Comparison of ENCODE assay signal across 25 mouse cellular contexts in genomic region chr9:102979011-102979700, GRCm38 (mm10). TPM values are rescaled to one million over a fixed set of nuclear protein-coding genes. Genes with fewer than 3 reads are reported as not detected.
A peak's percentile ranks its signal among the peaks of the same experiment; 100 is the strongest.
DNase-seq lines count a peak whose midpoint lies in the region; ATAC-seq lines count a peak whose summit lies in the region.
"Had no signal": no experiment of that assay in that cellular context is flagged by ENCODE, and none has a peak within 500 bp of the region (broad histone marks: within the 10 kb centered on the region; RNA-seq: fewer than 3 reads in every experiment).

No protein-coding gene starts in this region.

- peak; percentile 4 to 9 for DNase-seq in cerebellum, adult 18-20 months
- no peak for DNase-seq in cerebellum, adult 11 months
- peak; percentile 95 for DNase-seq in heart, adult 11 months
- DNase-seq in heart, postnatal 4 days, result no peak
- peak; percentile 26 for DNase-seq in embryonic facial prominence, embryonic 14.5 days (ENCODE audit: low spot score)
- no peak for DNase-seq in thymus, adult 18-20 months
- no peak for DNase-seq in Muller cell, postnatal 12 days (ENCODE audit: inconsistent ontology term)
- DNase-seq: adrenal gland, postnatal 25 days; embryo, embryonic 11 days; forebrain, postnatal 0 days; kidney, postnatal 10 days; left cerebral cortex, postnatal 4 days; right cerebral cortex, adult 18-20 months; right cerebral cortex, postnatal 4 days; thymus, postnatal 36 days had no signal

- no peak overlapping the region for H3K4me3 ChIP-seq in embryonic facial prominence, embryonic 14.5 days (ENCODE audit: low read depth, low read length)
- H3K4me3 ChIP-seq: heart, embryonic 15.5 days; midbrain, embryonic 12.5 days; neural tube, embryonic 15.5 days; stomach, embryonic 15.5 days had no signal

- peak overlapping the region; percentile 77 for H3K27ac ChIP-seq in embryonic facial prominence, embryonic 14.5 days (replicated peaks; ENCODE audit: low read depth, low read length)
- H3K27ac ChIP-seq: heart, embryonic 15.5 days; hindbrain, embryonic 14.5 days; midbrain, embryonic 12.5 days; neural tube, embryonic 15.5 days had no signal

- ATAC-seq in embryonic facial prominence, embryonic 14.5 days (ENCODE audit: low read depth), result no peak
- ATAC-seq: forebrain, postnatal 0 days; inflammation-experienced regulatory T-cells, adult 6 months; lung, postnatal 0 days had no signal

- WGBS in embryonic facial prominence, embryonic 14.5 days, result 83% methylated on average over 3 of the region's 3 CpGs

- H3K4me1 ChIP-seq in embryonic facial prominence, embryonic 14.5 days (ENCODE audit: control insufficient read depth, insufficient read depth, low read length), result peaks cover 28% of the 10 kb centered on the region
- H3K4me1 ChIP-seq: neural tube, embryonic 15.5 days had no signal

- H3K9ac ChIP-seq in embryonic facial prominence, embryonic 14.5 days (ENCODE audit: low read depth, low read length), result no peak overlapping the region
- H3K9ac ChIP-seq: forebrain, postnatal 0 days; heart, embryonic 15.5 days; hindbrain, embryonic 14.5 days; liver, postnatal 0 days; midbrain, embryonic 12.5 days; neural tube, embryonic 15.5 days; stomach, embryonic 15.5 days had no signal

- H3K4me2 ChIP-seq in embryonic facial prominence, embryonic 14.5 days (ENCODE audit: low read depth, low read length), result no peak overlapping the region
- H3K4me2 ChIP-seq: heart, embryonic 15.5 days; hindbrain, embryonic 14.5 days; liver, embryonic 11.5 days; midbrain, embryonic 12.5 days; neural tube, embryonic 15.5 days; stomach, embryonic 15.5 days had no signal

- no peaks in the 10 kb centered on the region for H3K27me3 ChIP-seq in embryonic facial prominence, embryonic 14.5 days (replicated peaks; ENCODE audit: control insufficient read depth, insufficient read depth, low read length)
- H3K27me3 ChIP-seq: heart, embryonic 15.5 days; midbrain, embryonic 12.5 days; neural tube, embryonic 15.5 days; stomach, embryonic 15.5 days had no signal

- no peaks in the 10 kb centered on the region for H3K9me3 ChIP-seq in embryonic facial prominence, embryonic 14.5 days (ENCODE audit: control insufficient read depth, low read length)
- H3K9me3 ChIP-seq: heart, embryonic 15.5 days; midbrain, embryonic 12.5 days; neural tube, embryonic 15.5 days; stomach, embryonic 15.5 days had no signal

- H3K36me3 ChIP-seq in embryonic facial prominence, embryonic 14.5 days (ENCODE audit: control insufficient read depth, insufficient read depth, low read length), result no peaks in the 10 kb centered on the region
- H3K36me3 ChIP-seq: heart, embryonic 15.5 days; midbrain, embryonic 12.5 days; neural tube, embryonic 15.5 days; stomach, embryonic 15.5 days had no signal

RNA-seq across cellular contexts. Expression of gene Slco2a1, which starts 9.4 kb away (rescaled TPM):
- total RNA-seq in heart, postnatal 4 days (2021), result 1 to 10 TPM; 9.5 to 10.0 TPM
- 8.8 and 10.0 TPM in 2 replicates for polyA plus RNA-seq in embryonic facial prominence, embryonic 14.5 days (2014; fragmentation: Nextera tagmentation; extraction: Ambion mirVana)
- total RNA-seq: granulocyte monocyte progenitor cell, adult 5-6 weeks had no signal

Comparison
In these comparisons a context has a peak if more than half of its experiments do, and no peak if none do; other contexts are left out.
1. DNase-seq: peak in cerebellum, adult 18-20 months (2 of 2), heart, adult 11 months (single experiment) and embryonic facial prominence, embryonic 14.5 days (single experiment); none in cerebellum, adult 11 months (single experiment), heart, postnatal 4 days (single experiment), thymus, adult 18-20 months (0 of 2) and Muller cell, postnatal 12 days (single experiment).